Mouse (Mus musculus) neural tube, embryonic 15.5 days (tissue): ENCODE data around the gene Plxna4. TPM values are rescaled to one million over a fixed set of nuclear protein-coding genes. Genes with fewer than 3 reads are reported as not detected.

Experiments
- ATAC-seq: fragments of 200-750 bp; cut with Nextera tagmentation; 2 replicates; pipeline ENCODE4 v1.8.0; 2017; ENCODE audit warnings: mild to moderate bottlenecking, moderate TSS enrichment, moderate library complexity; ENCODE audit not compliant: low FRiP score
- H3K27ac ChIP-seq: fragments of 300-500 bp; sonication (generic); replicated peaks from 2 replicates; pipeline ENCODE4 v1.5.1; 2015; ENCODE audit warnings: mild to moderate bottlenecking, inconsistent platforms
- H3K27me3 ChIP-seq: fragments of 300-500 bp; sonication (generic); replicated peaks from 2 replicates; pipeline ENCODE4 v1.6.1; 2015; ENCODE audit warnings: inconsistent platforms
- H3K36me3 ChIP-seq: fragments of 300-500 bp; sonication (generic); 2 replicates; pipeline ENCODE4 v1.6.1; 2015; ENCODE audit warnings: inconsistent platforms
- H3K4me1 ChIP-seq: fragments of 300-500 bp; sonication (generic); 2 replicates; pipeline ENCODE4 v1.6.1; 2015; ENCODE audit warnings: inconsistent platforms
- H3K4me2 ChIP-seq: fragments of 300-500 bp; sonication (generic); 2 replicates; pipeline ENCODE4 v1.6.1; 2015; ENCODE audit warnings: inconsistent platforms, mild to moderate bottlenecking, moderate library complexity
- H3K4me3 ChIP-seq: fragments of 300-500 bp; sonication (generic); replicated peaks from 2 replicates; pipeline ENCODE4 v1.5.1; 2015; ENCODE audit warnings: mild to moderate bottlenecking, inconsistent platforms
- H3K9ac ChIP-seq: fragments of 300-500 bp; sonication (generic); replicated peaks from 2 replicates; pipeline ENCODE4 v1.6.1; 2015; ENCODE audit warnings: mild to moderate bottlenecking, inconsistent platforms
- H3K9me3 ChIP-seq: fragments of 300-500 bp; sonication (generic); replicated peaks from 2 replicates; pipeline ENCODE4 v1.6.1; 2016; ENCODE audit warnings: inconsistent platforms
- WGBS: fragments of 180-500 bp; shearing (Covaris S2); methylation state at CpG from one replicate; pipeline ENCODE4 v1.1.7; 2015; ENCODE audit warnings: mixed read lengths; 5-methylcytosine and 5-hydroxymethylcytosine counted together
- polyA plus RNA-seq: library from polyadenylated mRNA; unstranded; fragments of >200 nt; fragmentation: Nextera tagmentation; extraction: Ambion mirVana; gene quantifications from 2 replicates; pipeline ENCODE4 v1.2.1, GENCODE M21; 2015

Gene Plxna4
- polyA plus RNA-seq, 1 experiment from 2014 or later: 14.9 TPM

DNA sequence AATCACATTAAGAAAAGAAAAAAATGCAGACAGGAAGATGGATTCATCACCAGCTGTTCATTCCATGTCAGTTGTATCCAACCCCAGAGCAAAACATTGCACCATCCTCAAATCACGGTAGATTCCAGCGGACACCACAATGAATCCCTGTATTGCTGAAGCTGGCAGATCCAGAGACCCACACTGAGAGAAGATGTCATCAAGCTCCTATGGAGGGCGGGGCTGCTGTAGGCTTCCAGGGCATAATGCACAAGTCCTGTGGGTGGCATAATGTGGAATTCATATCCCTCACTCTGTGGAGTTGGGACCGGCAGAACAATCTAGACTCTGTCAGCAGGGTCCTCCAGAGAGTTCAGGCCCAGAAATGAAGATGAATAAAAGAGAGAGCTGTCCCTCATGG lies 278.8 kb downstream of the Plxna4 start:
- H3K9ac ChIP-seq: no peak overlapping the region
- no peak for ATAC-seq

DNA sequence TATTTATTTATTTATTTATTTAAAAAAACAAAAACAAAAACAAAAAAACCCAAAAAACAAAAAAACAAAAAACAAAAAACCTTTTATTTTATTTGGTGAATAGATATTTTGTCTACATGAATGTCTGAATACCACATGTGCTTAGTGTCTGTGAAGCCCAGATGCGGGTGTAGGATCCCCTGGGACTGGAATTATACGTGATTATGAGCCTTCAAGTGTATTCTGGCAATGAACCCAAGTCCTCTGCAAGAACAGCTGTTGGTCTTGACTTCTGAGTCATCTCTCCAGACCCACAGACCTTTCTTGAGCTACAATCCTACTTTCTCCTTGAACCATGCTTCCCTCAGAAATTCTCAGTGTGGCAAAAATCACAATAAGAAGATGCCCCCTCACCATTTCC lies 287.4 kb downstream of the Plxna4 start:
- no peak overlapping the region for H3K4me2 ChIP-seq
- 57% methylated on average over 2 of the region's 2 CpGs for WGBS
- H3K9ac ChIP-seq: no peak overlapping the region
- ATAC-seq: no peak
- no peak overlapping the region for H3K4me3 ChIP-seq
- no peak overlapping the region for H3K27ac ChIP-seq
- H3K4me1 ChIP-seq: no peaks in the 10 kb centered on the region
- no peaks in the 10 kb centered on the region for H3K36me3 ChIP-seq
- H3K9me3 ChIP-seq: no peaks in the 10 kb centered on the region
- no peaks in the 10 kb centered on the region for H3K27me3 ChIP-seq

More for the DNA sequence above, 278.8 kb downstream of the Plxna4 start:
- 77% methylated on average over 4 of the region's 4 CpGs for WGBS
- H3K27me3 ChIP-seq: no peaks in the 10 kb centered on the region
- H3K36me3 ChIP-seq: no peaks in the 10 kb centered on the region
- no peak overlapping the region for H3K4me3 ChIP-seq
- H3K4me2 ChIP-seq: no peak overlapping the region
- H3K27ac ChIP-seq: no peak overlapping the region
- no peaks in the 10 kb centered on the region for H3K4me1 ChIP-seq
- H3K9me3 ChIP-seq: no peaks in the 10 kb centered on the region

DNA sequence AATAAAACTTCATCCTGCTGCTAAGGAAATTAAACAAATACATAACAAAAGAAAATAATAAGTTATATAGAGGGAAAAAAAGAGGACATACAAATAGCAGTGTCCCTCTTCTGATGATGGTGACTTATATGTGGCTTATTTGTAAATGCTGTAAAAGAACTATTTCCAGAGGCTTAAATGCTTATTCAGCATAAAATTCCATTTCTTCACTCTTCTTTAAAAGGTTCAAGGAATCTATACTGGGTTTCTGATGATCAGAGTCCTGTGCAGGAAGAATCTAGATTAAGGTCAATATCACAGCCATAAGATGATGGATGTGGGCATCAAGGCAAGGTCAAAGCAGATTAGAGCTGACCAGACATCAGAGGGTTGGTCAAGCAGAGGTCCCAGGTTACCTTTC lies 306.5 kb downstream of the Plxna4 start:
- Histone ChIP-seq H3K27me3 (no peaks in the 10 kb centered on the region), H3K36me3 (no peaks in the 10 kb centered on the region), H3K27ac (no peak overlapping the region), H3K4me1 (peaks cover 10% of the 10 kb centered on the region), H3K9ac (no peak overlapping the region), H3K4me3 (no peak overlapping the region), H3K9me3 (no peaks in the 10 kb centered on the region), H3K4me2 (no peak overlapping the region)
- ATAC-seq: no peak

DNA sequence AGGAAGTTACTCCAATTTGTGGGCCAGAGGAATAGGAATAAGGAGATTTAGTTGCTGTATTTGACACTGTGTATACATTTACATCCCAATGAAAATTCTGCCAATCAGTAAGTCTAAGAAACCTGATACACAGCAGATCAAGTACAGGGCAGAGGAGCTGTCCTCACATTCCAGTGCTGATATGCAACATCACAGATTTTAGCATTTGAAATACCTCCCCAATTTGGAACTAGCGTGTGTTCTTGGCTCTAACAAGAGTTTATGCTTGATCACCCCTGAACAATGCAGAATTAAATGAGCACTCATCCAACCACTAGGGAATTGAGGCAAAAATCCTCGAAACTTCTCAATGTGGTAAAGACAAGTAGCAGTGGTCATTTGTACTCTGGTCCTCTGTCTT lies 307.3 kb downstream of the Plxna4 start:
- ATAC-seq: no peak
- H3K4me2 ChIP-seq: no peak overlapping the region
- WGBS: 34% methylated on average over 2 of the region's 2 CpGs
- H3K27me3 ChIP-seq: no peaks in the 10 kb centered on the region
- H3K4me1 ChIP-seq: peaks cover 10% of the 10 kb centered on the region
- H3K36me3 ChIP-seq: no peaks in the 10 kb centered on the region
- H3K9ac ChIP-seq: no peak overlapping the region
- no peak overlapping the region for H3K4me3 ChIP-seq
- H3K9me3 ChIP-seq: no peaks in the 10 kb centered on the region
- H3K27ac ChIP-seq: no peak overlapping the region

DNA sequence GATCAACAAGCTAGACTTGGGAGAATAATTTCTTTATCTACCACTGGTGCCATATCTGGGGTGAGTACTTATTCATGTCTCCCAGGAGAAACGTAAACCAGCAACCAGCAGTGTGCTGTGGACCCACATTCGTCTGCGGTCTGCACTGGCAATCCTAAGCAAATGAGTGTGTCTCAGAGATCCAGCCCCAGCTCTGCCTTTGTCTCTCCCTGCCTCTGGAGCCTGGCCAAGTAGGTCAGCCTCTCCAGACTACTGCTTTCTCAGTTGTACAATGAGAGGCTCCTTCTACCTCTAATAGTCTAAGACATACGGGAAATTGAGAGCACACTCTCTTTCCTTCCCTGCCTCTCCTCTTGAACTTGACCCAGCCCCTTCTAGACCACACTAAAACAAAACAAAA lies 316.5 kb downstream of the Plxna4 start:
- peak; percentile 45; the same call in 1 of the 2 replicates for ATAC-seq
- Histone ChIP-seq H3K4me1 (peaks cover 6% of the 10 kb centered on the region; the same call in 1 of the 2 replicates), H3K4me3 (no peak overlapping the region), H3K36me3 (no peaks in the 10 kb centered on the region), H3K27ac (0 out of 2 replicates have a peak overlapping the region, but pooled peaks have one; percentile 29), H3K9me3 (no peaks in the 10 kb centered on the region), H3K4me2 (no peak overlapping the region), H3K9ac (no peak overlapping the region), H3K27me3 (no peaks in the 10 kb centered on the region)
- whole genome bisulfite sequencing: 43% methylated on average over 4 of the region's 4 CpGs

DNA sequence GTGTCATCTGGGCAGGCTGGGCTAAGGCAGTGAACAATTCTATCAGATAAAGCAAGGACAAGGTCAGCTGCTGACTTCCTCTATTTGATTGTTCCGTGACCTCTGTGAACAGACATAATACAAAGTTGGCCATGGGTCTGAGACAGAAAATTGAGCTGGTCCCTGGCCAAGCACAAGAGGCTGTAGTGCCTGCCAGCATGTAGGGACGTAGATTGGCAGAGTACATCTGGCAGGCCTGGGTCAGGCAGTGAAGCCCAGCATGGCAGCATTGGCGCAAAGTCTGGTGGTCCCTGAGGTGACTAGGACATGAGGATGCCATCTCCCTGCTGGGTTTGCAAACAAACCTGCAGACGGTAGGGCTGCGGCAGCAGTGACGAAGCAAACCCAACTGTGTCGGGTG lies 321.9 kb downstream of the Plxna4 start:
- WGBS: 86% methylated on average over 7 of the region's 7 CpGs

DNA sequence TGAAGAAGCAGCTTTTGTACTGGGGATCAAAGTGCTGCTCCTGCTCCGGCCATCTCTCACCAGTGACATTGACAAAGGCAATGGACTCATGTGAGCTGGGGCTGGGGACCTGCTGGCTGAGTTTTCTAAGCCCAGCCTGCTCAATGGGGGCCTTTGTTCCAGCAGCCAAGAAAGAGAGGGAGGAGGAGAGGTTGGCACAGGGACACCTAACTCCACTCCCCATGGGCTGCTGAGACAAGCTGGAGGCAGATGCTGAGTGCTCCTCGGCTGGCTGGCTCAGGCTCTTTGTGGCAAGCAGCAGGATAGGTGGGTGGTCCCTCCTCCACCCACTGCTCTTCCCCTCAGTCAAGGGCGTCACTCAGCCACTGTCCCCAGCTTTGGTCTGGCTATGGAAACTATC lies 326.7 kb downstream of the Plxna4 start:
- no peak overlapping the region for H3K4me2 ChIP-seq
- no peaks in the 10 kb centered on the region for H3K27me3 ChIP-seq
- no peaks in the 10 kb centered on the region for H3K36me3 ChIP-seq
- no peak overlapping the region for H3K4me3 ChIP-seq
- H3K9ac ChIP-seq: no peak overlapping the region
- ATAC-seq: peak; percentile 76
- WGBS: 20% methylated on average over 3 of the region's 3 CpGs
- H3K27ac ChIP-seq: peak overlapping the region; percentile 41; the same call in 1 of the 2 replicates
- H3K9me3 ChIP-seq: no peaks in the 10 kb centered on the region
- peaks cover 17% of the 10 kb centered on the region for H3K4me1 ChIP-seq

More for the DNA sequence above, 321.9 kb downstream of the Plxna4 start:
- H3K9ac ChIP-seq: no peak overlapping the region
- H3K4me1 ChIP-seq: peaks cover 6% of the 10 kb centered on the region
- ATAC-seq: no peak
- no peak overlapping the region for H3K27ac ChIP-seq
- no peak overlapping the region for H3K4me2 ChIP-seq
- no peaks in the 10 kb centered on the region for H3K36me3 ChIP-seq
- no peaks in the 10 kb centered on the region for H3K9me3 ChIP-seq
- H3K4me3 ChIP-seq: no peak overlapping the region
- no peaks in the 10 kb centered on the region for H3K27me3 ChIP-seq

DNA sequence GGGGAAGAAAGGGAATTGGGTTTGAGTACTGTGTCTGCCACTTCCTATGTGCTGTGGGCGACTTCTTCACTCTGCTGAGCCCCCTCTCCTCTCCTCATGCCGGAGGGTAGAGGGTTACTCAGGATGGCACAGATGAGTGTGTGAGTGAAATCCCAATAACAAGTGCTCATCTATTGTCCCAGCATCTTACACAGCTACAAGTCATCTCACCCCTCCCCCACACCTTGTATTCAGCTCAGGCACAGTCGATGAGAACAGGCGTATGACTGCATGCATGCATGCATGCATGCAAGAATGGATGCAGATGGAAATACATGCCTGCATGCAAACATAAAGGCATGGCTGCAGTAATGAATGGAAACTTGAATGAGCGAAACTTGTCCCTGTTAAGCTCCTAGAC lies 327.7 kb downstream of the Plxna4 start:
- Histone ChIP-seq H3K4me2 (no peak overlapping the region), H3K4me1 (peaks cover 19% of the 10 kb centered on the region), H3K9ac (no peak overlapping the region), H3K9me3 (no peaks in the 10 kb centered on the region), H3K4me3 (no peak overlapping the region), H3K36me3 (no peaks in the 10 kb centered on the region), H3K27me3 (no peaks in the 10 kb centered on the region), H3K27ac (peak overlapping the region; percentile 45; the same call in 1 of the 2 replicates)
- 68% methylated on average over 5 of the region's 5 CpGs for WGBS
- 0 out of 2 replicates have a peak, but pooled peaks have one; percentile 35 for ATAC-seq

DNA sequence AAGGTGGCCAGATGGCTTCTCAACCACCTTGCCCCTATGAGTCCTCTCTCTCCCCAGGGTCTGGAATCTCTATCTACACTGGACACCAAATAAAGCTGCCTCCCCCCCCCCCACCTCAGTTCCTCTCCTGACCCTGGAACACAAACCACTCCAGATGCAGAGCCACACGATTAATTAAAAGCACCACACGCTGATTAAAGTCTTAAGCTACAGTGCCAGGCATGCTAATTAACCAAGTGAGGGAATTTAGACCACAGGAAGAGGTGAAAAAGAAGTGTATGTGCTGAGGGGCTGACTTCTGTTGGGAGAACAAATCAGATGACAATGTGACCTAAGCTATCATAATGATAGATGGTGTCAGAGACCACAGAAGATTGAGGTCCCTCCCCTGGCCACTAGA lies 332.8 kb downstream of the Plxna4 start:
- H3K4me2 ChIP-seq: no peak overlapping the region
- ATAC-seq: no peak
- no peak overlapping the region for H3K9ac ChIP-seq
- peaks cover 23% of the 10 kb centered on the region for H3K4me1 ChIP-seq
- WGBS: 26% methylated on average over 2 of the region's 2 CpGs
- H3K9me3 ChIP-seq: no peaks in the 10 kb centered on the region
- no peaks in the 10 kb centered on the region for H3K36me3 ChIP-seq
- H3K4me3 ChIP-seq: no peak overlapping the region
- H3K27me3 ChIP-seq: no peaks in the 10 kb centered on the region
- no peak overlapping the region for H3K27ac ChIP-seq

DNA sequence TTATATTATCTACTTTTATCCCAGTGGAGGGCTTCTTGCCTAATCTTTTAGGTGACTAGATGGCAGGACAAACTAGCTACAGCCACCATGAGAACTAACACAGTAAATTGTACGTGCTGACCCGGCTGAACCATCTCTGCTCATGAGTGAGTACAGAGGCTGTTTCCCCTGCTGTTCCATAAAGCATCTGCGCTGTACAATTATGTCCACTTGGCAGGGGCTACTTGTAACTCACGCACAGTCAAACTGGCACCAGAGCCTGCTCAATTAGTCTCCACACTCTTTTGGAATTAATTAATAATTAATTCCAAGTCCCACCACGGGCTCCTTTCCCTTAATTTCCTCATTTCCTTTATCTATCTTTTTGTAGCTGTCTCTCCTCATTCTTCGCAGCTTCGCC lies 335.8 kb downstream of the Plxna4 start:
- ATAC-seq: no peak; the same call in 1 of the 2 replicates
- Histone ChIP-seq H3K36me3 (no peaks in the 10 kb centered on the region), H3K4me2 (no peak overlapping the region), H3K4me3 (no peak overlapping the region), H3K27me3 (no peaks in the 10 kb centered on the region), H3K27ac (peak overlapping the region; percentile 58; the same call in 1 of the 2 replicates), H3K9me3 (no peaks in the 10 kb centered on the region), H3K4me1 (peaks cover 21% of the 10 kb centered on the region), H3K9ac (no peak overlapping the region)
- WGBS: 30% methylated on average over 7 of the region's 7 CpGs

DNA sequence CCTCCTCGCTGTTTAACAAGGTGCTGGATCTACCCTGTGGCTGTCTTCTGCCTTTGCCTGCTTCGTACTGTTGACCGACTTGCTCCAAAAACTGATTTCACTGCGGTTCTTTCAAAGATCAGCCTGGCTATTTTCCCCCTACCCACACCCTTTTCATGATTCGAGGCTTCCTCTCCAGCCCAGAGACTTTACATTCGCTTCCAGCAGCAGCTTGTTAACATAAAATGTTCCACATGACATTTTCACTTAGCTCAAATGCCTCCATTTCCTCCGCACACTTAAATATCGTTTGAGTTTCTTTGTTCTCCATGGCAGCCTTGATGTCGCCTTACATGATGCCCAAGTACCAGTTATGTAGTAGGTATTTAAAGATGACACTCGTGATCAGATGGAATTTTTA lies 336.3 kb downstream of the Plxna4 start:
- Histone ChIP-seq H3K27me3 (no peaks in the 10 kb centered on the region), H3K27ac (no peak overlapping the region), H3K4me3 (no peak overlapping the region), H3K9ac (no peak overlapping the region), H3K36me3 (no peaks in the 10 kb centered on the region), H3K4me2 (no peak overlapping the region), H3K4me1 (peaks cover 21% of the 10 kb centered on the region), H3K9me3 (no peaks in the 10 kb centered on the region)
- WGBS: 76% methylated on average over 10 of the region's 10 CpGs
- ATAC-seq: no peak

DNA sequence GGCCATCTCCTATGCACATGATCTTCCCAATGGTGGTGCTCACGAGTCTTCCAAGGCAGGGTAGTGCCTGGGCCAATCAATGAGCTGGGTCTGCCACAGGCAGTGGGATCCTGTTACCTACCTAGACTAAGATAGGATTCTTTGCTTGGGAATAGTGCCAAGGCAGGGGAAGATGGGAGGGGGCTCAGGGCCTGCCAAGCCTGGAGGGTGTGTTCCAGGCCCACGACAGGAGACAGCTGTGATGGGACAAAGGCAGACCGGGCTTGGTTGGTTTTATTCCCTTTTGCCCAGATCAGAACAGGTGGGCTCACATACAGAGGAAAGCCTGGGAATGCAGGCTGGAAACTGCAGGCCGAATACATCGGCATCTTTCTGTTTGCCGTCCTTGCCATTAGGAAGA lies 342.0 kb downstream of the Plxna4 start:
- H3K36me3 ChIP-seq: no peaks in the 10 kb centered on the region
- no peaks in the 10 kb centered on the region; the same call in 1 of the 2 replicates for H3K4me1 ChIP-seq
- ATAC-seq: no peak
- no peaks in the 10 kb centered on the region for H3K27me3 ChIP-seq
- 65% methylated on average over 6 of the region's 6 CpGs for WGBS
- no peak overlapping the region for H3K27ac ChIP-seq
- H3K9ac ChIP-seq: no peak overlapping the region
- H3K4me2 ChIP-seq: no peak overlapping the region
- H3K9me3 ChIP-seq: no peaks in the 10 kb centered on the region
- H3K4me3 ChIP-seq: no peak overlapping the region

DNA sequence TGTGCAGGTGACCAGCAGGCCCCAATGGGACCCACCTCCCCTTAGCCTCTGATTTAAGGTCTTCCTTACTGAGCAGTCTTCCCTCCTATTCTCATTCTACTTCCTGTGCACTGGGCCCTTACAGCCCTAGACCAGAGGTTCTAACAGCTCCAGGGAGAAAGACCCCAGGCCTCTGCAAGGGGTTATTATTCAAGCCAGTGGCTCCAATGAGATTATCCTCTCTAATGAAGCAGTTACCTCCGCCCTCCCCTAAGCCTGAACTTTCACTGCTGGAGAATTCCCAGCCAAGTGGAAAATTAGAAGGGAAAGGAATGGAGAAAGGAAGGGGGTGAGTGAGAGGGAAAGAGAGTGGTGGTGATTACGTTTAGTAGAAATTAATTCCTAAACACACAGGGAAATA lies 345.0 kb downstream of the Plxna4 start:
- H3K27ac ChIP-seq: no peak overlapping the region

More for the DNA sequence above, 345.0 kb downstream of the Plxna4 start:
- Histone ChIP-seq H3K9ac (no peak overlapping the region), H3K27me3 (no peaks in the 10 kb centered on the region), H3K36me3 (no peaks in the 10 kb centered on the region), H3K9me3 (no peaks in the 10 kb centered on the region), H3K4me1 (no peaks in the 10 kb centered on the region; the same call in 1 of the 2 replicates), H3K4me3 (no peak overlapping the region), H3K4me2 (no peak overlapping the region)
- ATAC-seq: no peak
- 57% methylated on average over 2 of the region's 2 CpGs for WGBS
